Mouse (Mus musculus) gastrocnemius, postnatal 14 days (tissue): Measurements from ENCODE around the gene Mlxipl. TPM values are rescaled to one million over a fixed set of nuclear protein-coding genes. Genes with fewer than 3 reads are reported as not detected.
A peak's percentile ranks its signal among the peaks of the same experiment; 100 is the strongest.

Experiments
- DNase-seq: peaks from one replicate; pipeline ENCODE4 v3.0.0; 2021; ENCODE audit warnings: mixed read lengths
- intact Hi-C: fragments of 180-260 bp; cut with DNase I; formaldehyde crosslinking; loops from one replicate; pipeline ENCODE4 v1.15.1; 2025; ENCODE audit warnings: low total_unique reads
- total RNA-seq, 2 experiments: library from RNA; stranded (reverse); gene quantifications; 2 replicates each; pipeline ENCODE4 v1.2.3; 2021

Mlxipl gene
- total RNA-seq, 2 experiments from 2014 or later = 37.5 to 40.6 TPM

- no peak for DNase-seq
- intact Hi-C loops = no loop called here
Measured at GRCm38 (mm10) chr5:135127669-135128068, 38.0 kb downstream of the Mlxipl start.

GRCm38 (mm10) chr5:135129747-135130146 lies 40.1 kb downstream of the Mlxipl start:
- DNase-seq = no peak
- intact Hi-C loops = no loop called here

- no peak for DNase-seq
- intact Hi-C loops = no loop called here
Measured at GRCm38 (mm10) chr5:135133736-135134405, 44.2 kb downstream of the Mlxipl start.

- peak; percentile 29 for DNase-seq
- intact Hi-C loops = no loop called here
Measured at GRCm38 (mm10) chr5:135134534-135134933, 44.8 kb downstream of the Mlxipl start.

- DNase-seq = no peak
- intact Hi-C loops = no loop called here
Measured at GRCm38 (mm10) chr5:135139881-135140280, 50.2 kb downstream of the Mlxipl start.

GRCm38 (mm10) chr5:135144469-135144868 lies 54.8 kb downstream of the Mlxipl start:
- intact Hi-C loops = no loop called here

GRCm38 (mm10) chr5:135145532-135145931 lies 55.8 kb downstream of the Mlxipl start:
- intact Hi-C loops = no loop called here
- DNase-seq = no peak

More at GRCm38 (mm10) chr5:135144469-135144868, 54.8 kb downstream of the Mlxipl start:
- no peak for DNase-seq

- no peak for DNase-seq
- intact Hi-C loops = no loop called here
Measured at GRCm38 (mm10) chr5:135145955-135146354, 56.3 kb downstream of the Mlxipl start.

- intact Hi-C loops = no loop called here
- no peak for DNase-seq
Measured at GRCm38 (mm10) chr5:135148715-135149052, 59.0 kb downstream of the Mlxipl start.

GRCm38 (mm10) chr5:135149053-135149819 lies 59.5 kb downstream of the Mlxipl start, which contains the start of gene Tbl2:
TSS of gene Tbl2 (plus strand) at chr5:135149657.
- intact Hi-C loops = no loop called here
- peak; percentile 99 for DNase-seq

GRCm38 (mm10) chr5:135149820-135150178 lies 60.1 kb downstream of the Mlxipl start:
- DNase-seq = no peak
- intact Hi-C loops = no loop called here

GRCm38 (mm10) chr5:135156496-135156895 lies 66.8 kb downstream of the Mlxipl start:
- no peak for DNase-seq
- intact Hi-C loops = no loop called here

- intact Hi-C loops = no loop called here
- DNase-seq = peak; percentile 58
Measured at GRCm38 (mm10) chr5:135161221-135161620, 71.5 kb downstream of the Mlxipl start.

GRCm38 (mm10) chr5:135161650-135162049 lies 72.0 kb downstream of the Mlxipl start:
- intact Hi-C loops = no loop called here

GRCm38 (mm10) chr5:135162361-135162760 lies 72.7 kb downstream of the Mlxipl start:
- no peak for DNase-seq
- intact Hi-C loops = no loop called here

More at GRCm38 (mm10) chr5:135161650-135162049, 72.0 kb downstream of the Mlxipl start:
- no peak for DNase-seq

GRCm38 (mm10) chr5:135162821-135163220 lies 73.1 kb downstream of the Mlxipl start:
- intact Hi-C loops = no loop called here
- DNase-seq = no peak

GRCm38 (mm10) chr5:135166909-135167308 lies 77.2 kb downstream of the Mlxipl start:
- intact Hi-C loops = no loop called here
- DNase-seq = no peak

- intact Hi-C loops = no loop called here
- no peak for DNase-seq
Measured at GRCm38 (mm10) chr5:135167469-135167868, 77.8 kb downstream of the Mlxipl start.

- intact Hi-C loops = no loop called here
- peak; percentile 97 for DNase-seq
Measured at GRCm38 (mm10) chr5:135168063-135169062, 78.7 kb downstream of the Mlxipl start, which contains the start of gene Bcl7b. TSS of gene Bcl7b (plus strand) at chr5:135168283.

- DNase-seq = no peak
- intact Hi-C loops = no loop called here
Measured at GRCm38 (mm10) chr5:135169479-135169878, 79.8 kb downstream of the Mlxipl start.
